Mouse (Mus musculus): ENCODE measurements around the gene Rap2b. TPM values are rescaled to one million over a fixed set of nuclear protein-coding genes. Genes with fewer than 3 reads are reported as not detected.

Rap2b gene
- 6.5 and 7.3 TPM in 2 replicates for polyA plus RNA-seq (2015; fragmentation: Nextera tagmentation; extraction: Ambion mirVana)

DNA sequence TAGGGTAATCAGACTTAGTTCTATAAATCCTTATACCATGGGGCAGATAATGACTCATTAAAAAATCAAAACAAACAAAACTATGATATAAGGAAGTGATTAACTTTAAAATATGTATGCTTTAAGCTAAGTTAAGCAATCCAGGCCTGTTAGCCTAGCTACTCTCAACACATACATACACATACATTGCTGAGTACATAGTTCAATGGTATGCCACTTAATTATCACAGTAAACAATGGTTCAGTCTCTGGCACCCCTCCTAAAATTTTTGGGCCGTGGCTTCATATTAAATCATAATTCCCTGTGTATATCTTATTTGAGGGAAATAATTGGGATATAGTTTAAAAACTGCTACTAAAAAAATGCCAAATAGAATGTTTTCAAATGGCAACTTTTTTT lies at the start of gene Rap2b:
Gene Rap2b, plus strand, starts transcription at position 301 of the 400 bp plus-strand sequence.
- peak within 1 kb of the TSS; percentile 99; the same call in 1 of the 2 replicates for H3K27ac ChIP-seq (ENCODE audit: low read length)
- H3K4me2 ChIP-seq (ENCODE audit: low read depth, low read length) = 0 out of 2 replicates have a peak within 1 kb of the TSS, but pooled peaks have one; percentile 95
- H3K27me3 ChIP-seq (ENCODE audit: control insufficient read depth, insufficient read depth, low read length) = no peaks in the 10 kb centered on the region
- H3K9ac ChIP-seq (ENCODE audit: low read length) = no peak within 1 kb of the TSS
- ATAC-seq (ENCODE audit: insufficient read depth, low FRiP score) = no peak
- H3K9me3 ChIP-seq (replicated peaks; ENCODE audit: control insufficient read depth, low read length) = no peaks in the 10 kb centered on the region
- WGBS = 76% methylated on average over 1 of the region's 1 CpGs
- H3K4me1 ChIP-seq (ENCODE audit: control insufficient read depth, insufficient read depth, low read length) = peaks cover 5% of the 10 kb centered on the region
- no peak within 1 kb of the TSS for H3K4me3 ChIP-seq (replicated peaks; ENCODE audit: low read length)
- H3K36me3 ChIP-seq (ENCODE audit: control insufficient read depth, insufficient read depth, low read length) = no peaks in the 10 kb centered on the region

DNA sequence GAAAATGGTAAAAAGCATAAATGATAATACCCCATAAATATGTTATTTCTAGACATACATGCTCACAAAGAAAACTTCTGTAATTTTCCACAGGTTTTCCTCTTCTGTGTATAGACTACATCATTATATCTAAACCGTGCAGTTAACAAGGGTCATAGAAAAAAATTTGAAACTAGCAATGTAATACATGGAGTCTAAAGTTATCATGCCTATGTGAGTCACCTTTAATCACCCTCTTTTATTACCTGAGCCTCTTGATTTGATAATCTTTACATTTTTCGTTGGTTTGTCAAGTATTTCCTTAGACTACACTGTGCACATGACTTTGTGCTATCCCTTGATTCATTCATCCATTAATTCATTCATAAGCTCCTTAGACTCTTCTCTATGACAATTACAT lies 46.4 kb upstream of the Rap2b start:
- Histone ChIP-seq H3K4me2 (ENCODE audit: low read depth, low read length) (no peak overlapping the region), H3K9ac (ENCODE audit: low read length) (no peak overlapping the region), H3K9me3 (replicated peaks; ENCODE audit: control insufficient read depth, low read length) (no peaks in the 10 kb centered on the region), H3K4me3 (replicated peaks; ENCODE audit: low read length) (no peak overlapping the region), H3K36me3 (ENCODE audit: control insufficient read depth, insufficient read depth, low read length) (no peaks in the 10 kb centered on the region), H3K4me1 (ENCODE audit: control insufficient read depth, insufficient read depth, low read length) (no peaks in the 10 kb centered on the region), H3K27me3 (ENCODE audit: control insufficient read depth, insufficient read depth, low read length) (no peaks in the 10 kb centered on the region), H3K27ac (ENCODE audit: low read length) (no peak overlapping the region)
- no peak for ATAC-seq (ENCODE audit: insufficient read depth, low FRiP score)
- WGBS = 62% methylated on average over 2 of the region's 2 CpGs

DNA sequence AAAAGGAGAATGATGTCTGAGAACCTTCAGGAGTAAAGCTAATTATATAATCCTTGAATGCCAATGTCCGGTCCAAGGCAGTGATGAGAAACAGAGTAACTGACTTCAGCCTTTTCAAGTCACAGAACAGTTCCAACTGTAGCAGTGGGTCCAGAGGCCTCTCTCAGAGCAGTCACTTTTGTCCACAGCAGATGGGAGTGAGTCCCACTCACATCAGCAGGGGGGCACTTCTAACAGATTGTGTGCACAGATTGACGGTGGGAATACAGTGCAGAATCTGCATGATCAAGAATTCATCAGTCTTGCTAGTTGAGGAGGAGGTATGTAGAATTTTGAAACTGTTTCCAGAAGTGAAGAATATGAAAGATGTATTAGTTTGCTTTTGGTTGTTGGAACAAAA lies 41.4 kb upstream of the Rap2b start:
- Histone ChIP-seq H3K27ac (ENCODE audit: low read length) (no peak overlapping the region), H3K36me3 (ENCODE audit: control insufficient read depth, insufficient read depth, low read length) (no peaks in the 10 kb centered on the region), H3K4me2 (ENCODE audit: low read depth, low read length) (no peak overlapping the region), H3K9me3 (replicated peaks; ENCODE audit: control insufficient read depth, low read length) (no peaks in the 10 kb centered on the region), H3K9ac (ENCODE audit: low read length) (no peak overlapping the region), H3K4me3 (replicated peaks; ENCODE audit: low read length) (no peak overlapping the region), H3K4me1 (ENCODE audit: control insufficient read depth, insufficient read depth, low read length) (no peaks in the 10 kb centered on the region), H3K27me3 (ENCODE audit: control insufficient read depth, insufficient read depth, low read length) (no peaks in the 10 kb centered on the region)
- 63% methylated on average over 2 of the region's 2 CpGs for WGBS
- no peak for ATAC-seq (ENCODE audit: insufficient read depth, low FRiP score)

DNA sequence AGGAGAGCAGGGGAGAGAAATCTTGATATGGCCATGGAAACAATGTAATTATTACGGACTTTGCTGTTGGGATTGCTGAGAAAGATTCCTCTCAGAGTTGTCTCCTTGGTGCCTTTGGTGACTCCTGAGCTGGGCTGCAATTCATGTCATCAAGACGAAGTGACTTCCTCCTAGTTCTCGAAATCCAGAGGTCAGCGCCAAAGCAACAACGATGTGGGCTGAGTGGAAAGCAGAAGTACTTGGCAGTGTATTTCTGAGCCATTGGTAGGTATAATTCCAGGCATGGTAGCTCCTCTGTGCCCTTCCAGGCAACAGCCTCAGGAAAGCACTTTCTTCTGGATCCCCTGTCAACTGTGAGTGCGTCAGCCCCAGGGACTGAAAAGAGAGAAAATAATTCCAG lies 39.8 kb upstream of the Rap2b start:
- H3K27ac ChIP-seq (ENCODE audit: low read length) = no peak overlapping the region
- H3K9ac ChIP-seq (ENCODE audit: low read length) = no peak overlapping the region
- H3K27me3 ChIP-seq (ENCODE audit: control insufficient read depth, insufficient read depth, low read length) = no peaks in the 10 kb centered on the region
- no peak overlapping the region for H3K4me2 ChIP-seq (ENCODE audit: low read depth, low read length)
- ATAC-seq (ENCODE audit: insufficient read depth, low FRiP score) = no peak
- no peaks in the 10 kb centered on the region for H3K4me1 ChIP-seq (ENCODE audit: control insufficient read depth, insufficient read depth, low read length)
- H3K36me3 ChIP-seq (ENCODE audit: control insufficient read depth, insufficient read depth, low read length) = no peaks in the 10 kb centered on the region
- no peaks in the 10 kb centered on the region for H3K9me3 ChIP-seq (replicated peaks; ENCODE audit: control insufficient read depth, low read length)
- WGBS = 76% methylated on average over 6 of the region's 6 CpGs
- no peak overlapping the region for H3K4me3 ChIP-seq (replicated peaks; ENCODE audit: low read length)

DNA sequence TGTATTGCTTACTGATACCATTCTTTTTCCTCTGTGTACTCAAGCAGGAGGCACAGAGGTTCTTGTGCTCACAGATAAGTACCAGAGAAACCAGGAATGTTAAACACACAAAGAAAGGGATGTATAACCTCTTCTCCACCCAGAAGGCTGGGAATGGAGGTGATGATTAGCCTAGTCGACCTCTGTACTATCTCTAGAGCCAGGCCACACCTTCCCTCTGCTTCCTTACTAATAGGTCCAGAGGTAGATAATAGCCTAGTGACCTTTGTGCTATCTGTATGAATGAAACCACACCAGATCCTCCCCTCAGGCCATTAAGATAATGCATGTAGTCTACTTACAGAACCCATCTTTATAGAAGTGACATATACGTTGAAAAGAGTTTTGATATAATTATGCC lies 25.2 kb upstream of the Rap2b start:
- WGBS = 29% methylated on average over 2 of the region's 2 CpGs
- H3K27me3 ChIP-seq (ENCODE audit: control insufficient read depth, insufficient read depth, low read length) = no peaks in the 10 kb centered on the region
- H3K36me3 ChIP-seq (ENCODE audit: control insufficient read depth, insufficient read depth, low read length) = no peaks in the 10 kb centered on the region
- H3K4me3 ChIP-seq (replicated peaks; ENCODE audit: low read length) = no peak overlapping the region
- H3K27ac ChIP-seq (ENCODE audit: low read length) = no peak overlapping the region
- H3K9me3 ChIP-seq (replicated peaks; ENCODE audit: control insufficient read depth, low read length) = no peaks in the 10 kb centered on the region
- H3K4me2 ChIP-seq (ENCODE audit: low read depth, low read length) = no peak overlapping the region
- no peak overlapping the region for H3K9ac ChIP-seq (ENCODE audit: low read length)
- no peak for ATAC-seq (ENCODE audit: insufficient read depth, low FRiP score)
- H3K4me1 ChIP-seq (ENCODE audit: control insufficient read depth, insufficient read depth, low read length) = no peaks in the 10 kb centered on the region

DNA sequence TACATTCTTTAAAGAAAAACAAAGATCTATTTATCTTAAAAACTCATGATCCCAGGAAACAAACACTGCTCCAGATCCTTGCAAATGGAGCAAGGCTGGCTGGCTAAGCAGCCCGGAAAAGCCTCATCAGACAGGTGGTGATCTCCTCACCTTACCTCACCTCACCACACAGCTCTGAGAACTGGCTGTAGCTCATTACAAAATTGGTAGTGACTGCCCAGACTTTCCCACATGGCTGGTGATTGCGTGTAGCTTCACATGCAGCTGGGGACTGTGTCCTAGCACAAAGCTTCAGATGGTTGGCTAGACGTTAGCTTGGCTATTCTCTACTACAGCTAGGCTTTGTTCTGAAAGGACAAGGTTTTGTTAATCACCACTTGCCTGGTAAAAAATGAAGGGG lies 24.2 kb upstream of the Rap2b start:
- Histone ChIP-seq H3K9me3 (replicated peaks; ENCODE audit: control insufficient read depth, low read length) (no peaks in the 10 kb centered on the region), H3K27me3 (ENCODE audit: control insufficient read depth, insufficient read depth, low read length) (no peaks in the 10 kb centered on the region), H3K36me3 (ENCODE audit: control insufficient read depth, insufficient read depth, low read length) (no peaks in the 10 kb centered on the region), H3K4me1 (ENCODE audit: control insufficient read depth, insufficient read depth, low read length) (no peaks in the 10 kb centered on the region), H3K4me2 (ENCODE audit: low read depth, low read length) (no peak overlapping the region), H3K4me3 (replicated peaks; ENCODE audit: low read length) (no peak overlapping the region), H3K27ac (ENCODE audit: low read length) (no peak overlapping the region), H3K9ac (ENCODE audit: low read length) (no peak overlapping the region)
- 80% methylated on average over 3 of the region's 3 CpGs for WGBS
- ATAC-seq (ENCODE audit: insufficient read depth, low FRiP score) = no peak

DNA sequence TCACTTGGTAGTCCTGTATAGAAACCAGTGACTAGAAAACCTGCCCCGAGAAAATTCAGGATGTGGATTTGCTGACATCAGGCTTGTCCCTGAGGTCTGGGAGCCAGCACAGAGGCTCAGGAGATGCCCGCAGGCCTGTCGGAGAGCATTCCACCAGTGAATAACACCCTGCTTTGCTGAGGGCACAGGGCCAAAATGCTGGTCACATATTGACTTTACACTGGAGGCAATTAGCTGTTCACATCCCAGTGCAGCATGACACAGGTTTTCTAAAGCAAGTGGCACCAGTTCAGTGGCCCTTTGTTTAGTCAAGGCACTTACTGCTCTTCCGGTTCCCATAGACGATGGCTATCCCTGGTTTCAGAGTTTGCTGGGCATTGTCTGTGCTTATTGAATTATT lies 21.1 kb upstream of the Rap2b start:
- no peak overlapping the region for H3K9ac ChIP-seq (ENCODE audit: low read length)
- H3K4me3 ChIP-seq (replicated peaks; ENCODE audit: low read length) = no peak overlapping the region
- no peaks in the 10 kb centered on the region for H3K36me3 ChIP-seq (ENCODE audit: control insufficient read depth, insufficient read depth, low read length)
- no peak for ATAC-seq (ENCODE audit: insufficient read depth, low FRiP score)
- H3K27ac ChIP-seq (ENCODE audit: low read length) = no peak overlapping the region
- no peaks in the 10 kb centered on the region for H3K9me3 ChIP-seq (replicated peaks; ENCODE audit: control insufficient read depth, low read length)
- H3K4me1 ChIP-seq (ENCODE audit: control insufficient read depth, insufficient read depth, low read length) = no peaks in the 10 kb centered on the region
- no peak overlapping the region for H3K4me2 ChIP-seq (ENCODE audit: low read depth, low read length)
- H3K27me3 ChIP-seq (ENCODE audit: control insufficient read depth, insufficient read depth, low read length) = no peaks in the 10 kb centered on the region
- WGBS = 78% methylated on average over 5 of the region's 5 CpGs

DNA sequence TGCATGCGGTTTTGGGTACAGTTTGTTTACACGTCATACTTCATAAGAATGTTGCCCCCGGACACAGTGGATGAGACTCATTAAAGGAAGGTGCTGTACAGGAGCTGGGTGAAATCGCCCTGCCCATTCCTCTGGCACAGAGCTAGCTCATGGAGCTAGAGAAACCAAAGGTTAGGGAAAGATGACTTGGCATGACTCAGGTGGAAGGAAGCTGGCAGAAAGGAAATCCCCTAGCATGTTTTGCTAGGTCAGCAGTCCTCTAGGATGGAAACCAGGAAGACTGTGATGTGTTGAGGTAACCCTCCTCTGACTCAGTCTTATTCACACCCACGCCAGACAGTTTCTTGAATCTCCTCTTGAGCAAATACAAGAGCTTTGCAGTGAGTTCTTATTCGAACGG lies 17.4 kb upstream of the Rap2b start:
- H3K27me3 ChIP-seq (ENCODE audit: control insufficient read depth, insufficient read depth, low read length) = no peaks in the 10 kb centered on the region
- no peaks in the 10 kb centered on the region for H3K36me3 ChIP-seq (ENCODE audit: control insufficient read depth, insufficient read depth, low read length)
- no peak overlapping the region for H3K4me2 ChIP-seq (ENCODE audit: low read depth, low read length)
- peak; percentile 29; the same call in 1 of the 2 replicates for ATAC-seq (ENCODE audit: insufficient read depth, low FRiP score)
- H3K4me3 ChIP-seq (replicated peaks; ENCODE audit: low read length) = no peak overlapping the region
- no peak overlapping the region for H3K27ac ChIP-seq (ENCODE audit: low read length)
- no peak overlapping the region for H3K9ac ChIP-seq (ENCODE audit: low read length)
- H3K9me3 ChIP-seq (replicated peaks; ENCODE audit: control insufficient read depth, low read length) = no peaks in the 10 kb centered on the region
- 64% methylated on average over 7 of the region's 7 CpGs for WGBS
- H3K4me1 ChIP-seq (ENCODE audit: control insufficient read depth, insufficient read depth, low read length) = no peaks in the 10 kb centered on the region

DNA sequence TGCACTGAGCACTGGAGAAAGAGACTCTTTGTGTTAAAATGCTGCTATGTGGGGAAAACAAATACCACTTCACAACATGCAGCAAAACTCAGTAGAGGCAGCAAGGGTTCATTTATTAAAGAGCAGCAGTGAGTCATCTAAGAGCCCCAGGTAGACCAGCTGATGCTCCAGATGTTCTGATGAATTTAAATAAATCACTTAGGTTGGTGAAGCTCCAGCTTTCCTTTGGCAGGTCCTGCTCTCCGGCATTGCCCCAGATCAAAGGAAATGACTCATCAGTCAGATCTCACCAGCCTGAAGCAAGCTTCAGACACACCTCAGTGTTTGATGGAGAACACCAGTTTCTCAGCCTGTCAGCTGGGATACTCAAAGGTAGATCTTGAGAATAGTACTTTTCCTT lies 15.8 kb upstream of the Rap2b start:
- Histone ChIP-seq H3K4me3 (replicated peaks; ENCODE audit: low read length) (no peak overlapping the region), H3K9ac (ENCODE audit: low read length) (no peak overlapping the region)

More for the DNA sequence above, 15.8 kb upstream of the Rap2b start:
- H3K27me3 ChIP-seq (ENCODE audit: control insufficient read depth, insufficient read depth, low read length) = no peaks in the 10 kb centered on the region
- ATAC-seq (ENCODE audit: insufficient read depth, low FRiP score) = no peak
- H3K4me1 ChIP-seq (ENCODE audit: control insufficient read depth, insufficient read depth, low read length) = no peaks in the 10 kb centered on the region
- 29% methylated on average over 1 of the region's 1 CpGs for whole genome bisulfite sequencing
- no peak overlapping the region for H3K4me2 ChIP-seq (ENCODE audit: low read depth, low read length)
- H3K27ac ChIP-seq (ENCODE audit: low read length) = no peak overlapping the region
- no peaks in the 10 kb centered on the region for H3K36me3 ChIP-seq (ENCODE audit: control insufficient read depth, insufficient read depth, low read length)
- no peaks in the 10 kb centered on the region for H3K9me3 ChIP-seq (replicated peaks; ENCODE audit: control insufficient read depth, low read length)

Data from stomach, embryonic 16.5 days (tissue).